Mouse (Mus musculus) cerebellum, postnatal 4 days (tissue): Measurements from ENCODE around the gene Megf11.
"Not testable (repeated sequence)": the region's sequence is repeated elsewhere in the genome, so short reads cannot be mapped to it uniquely, and the experiment has no call there.

Experiments used
- DNase-seq, 2 experiments: peaks; one replicate each; pipeline ENCODE4 v3.0.0; 2022; ENCODE audit warnings: low spot score in 2 of 2, mixed read lengths in 1 of 2

The Megf11 gene

DNA sequence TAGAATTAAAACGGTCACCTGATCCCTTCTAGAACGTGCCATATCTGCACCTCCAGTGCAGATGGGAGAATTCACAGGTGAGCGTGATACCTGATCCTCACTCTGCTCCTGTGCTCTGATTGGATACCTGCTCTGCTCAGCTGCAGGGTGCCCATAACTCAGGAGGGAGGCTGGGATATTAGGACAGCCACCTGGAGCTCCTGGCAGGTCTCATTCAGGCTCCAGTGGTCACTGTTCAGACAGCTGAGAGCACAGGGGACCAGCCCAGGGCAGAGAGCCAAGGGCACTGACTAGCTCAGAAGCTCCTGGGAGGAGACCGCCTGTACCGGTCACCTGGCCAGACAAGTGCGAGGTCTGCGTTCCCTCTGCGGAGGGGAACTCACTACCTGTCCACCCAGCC, 80.7 kb downstream of the Megf11 start:
- no peak for DNase-seq

DNA sequence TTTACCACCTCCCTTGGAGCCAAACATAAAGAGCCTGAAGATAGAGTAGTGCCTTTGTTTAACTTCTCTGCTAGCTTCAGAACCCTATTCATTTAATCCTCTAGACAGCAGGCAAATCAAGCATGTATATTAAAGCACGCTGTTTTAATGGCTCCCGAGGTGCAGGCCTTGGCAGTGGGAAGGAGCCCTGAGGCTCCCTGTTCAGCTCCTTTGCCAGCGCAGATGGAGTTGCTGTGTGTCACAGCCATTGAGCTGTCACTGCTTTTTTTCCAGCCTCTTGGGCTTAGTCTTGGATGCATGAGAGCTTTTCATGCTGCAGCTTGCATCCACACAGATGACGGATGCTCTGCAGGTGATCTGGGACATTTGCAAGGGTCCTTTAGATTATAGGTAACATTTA, 81.1 kb downstream of the Megf11 start:
- DNase-seq, result peak in 1 of 2 experiments; percentile 26

DNA sequence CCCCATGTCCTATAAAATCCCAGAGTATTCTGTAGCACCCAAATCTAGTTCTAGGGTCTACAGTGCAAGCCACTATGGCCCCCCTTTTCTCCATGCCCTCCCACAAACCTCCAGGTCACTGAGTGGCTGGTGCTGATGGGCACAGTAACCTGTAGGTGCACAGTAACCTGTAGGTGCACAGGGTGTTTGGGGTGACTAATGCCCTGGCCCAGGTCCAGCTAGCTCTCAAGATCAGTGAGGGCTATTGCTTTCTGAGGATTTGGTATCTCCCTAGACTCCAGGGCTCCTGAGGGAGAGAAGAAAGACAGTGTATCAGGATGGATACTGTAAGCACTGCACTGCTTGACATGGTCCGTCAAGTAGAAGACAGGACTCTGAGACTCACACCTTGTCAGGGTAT, 85.4 kb downstream of the Megf11 start:
- DNase-seq, result no peak

DNA sequence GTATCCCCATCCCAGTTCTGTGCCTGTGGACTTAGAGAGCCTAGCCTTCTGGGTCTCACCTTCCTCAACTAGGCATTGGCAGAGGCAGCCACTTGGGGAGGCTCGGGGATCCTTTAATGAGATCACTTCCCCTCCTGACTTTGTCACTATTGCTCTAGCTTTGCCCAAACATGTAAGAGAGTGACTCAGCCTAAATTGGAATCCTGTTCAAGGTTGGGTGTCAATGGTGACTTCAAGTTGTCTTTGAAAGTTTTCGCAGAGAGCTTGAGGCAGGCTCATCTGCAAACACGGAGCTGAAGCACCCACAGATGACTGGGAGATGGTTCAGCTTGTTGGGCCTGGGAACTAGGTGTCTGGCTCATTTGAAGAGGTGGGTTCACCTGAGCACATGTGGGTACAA, 85.9 kb downstream of the Megf11 start:
- DNase-seq, result no peak

DNA sequence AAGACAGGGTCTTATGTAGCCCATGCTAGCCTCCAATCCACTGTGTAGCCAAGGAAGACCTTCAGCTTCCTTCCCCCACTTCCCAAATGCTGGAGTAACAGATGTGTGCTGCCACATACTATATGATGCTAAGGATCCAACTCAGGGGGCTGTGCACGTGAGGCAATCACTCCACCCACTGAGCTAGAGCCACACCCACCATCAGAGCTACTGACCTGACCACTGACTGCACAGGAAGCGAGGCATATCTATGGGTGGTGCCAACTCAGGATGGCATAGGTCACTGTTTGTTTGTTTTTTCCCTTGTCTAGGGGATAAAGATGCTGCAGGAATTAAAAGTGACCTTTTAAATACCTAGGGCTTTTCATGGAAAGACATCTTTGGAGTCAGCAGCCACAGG, 86.7 kb downstream of the Megf11 start:
- DNase-seq, result no peak

DNA sequence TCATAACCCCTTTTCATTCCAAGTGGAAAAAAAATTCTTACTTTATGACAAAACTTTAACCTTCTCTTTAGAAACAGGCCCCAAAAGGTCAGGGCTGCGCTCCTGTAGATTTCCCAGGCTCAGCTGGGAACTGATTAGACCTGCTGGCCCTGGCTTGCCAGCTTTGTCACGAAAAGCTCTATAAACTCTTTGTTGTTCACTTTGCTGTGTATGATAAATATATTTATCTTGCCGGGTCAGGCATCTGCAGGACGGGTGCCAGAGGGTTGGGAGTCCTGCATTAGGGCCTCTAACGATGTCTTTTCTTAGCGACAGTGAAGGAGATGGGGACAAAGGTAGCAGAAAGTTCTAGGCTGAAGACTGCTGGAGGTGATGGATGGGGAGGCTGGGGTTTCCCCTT, 87.3 kb downstream of the Megf11 start:
- DNase-seq, result no peak

DNA sequence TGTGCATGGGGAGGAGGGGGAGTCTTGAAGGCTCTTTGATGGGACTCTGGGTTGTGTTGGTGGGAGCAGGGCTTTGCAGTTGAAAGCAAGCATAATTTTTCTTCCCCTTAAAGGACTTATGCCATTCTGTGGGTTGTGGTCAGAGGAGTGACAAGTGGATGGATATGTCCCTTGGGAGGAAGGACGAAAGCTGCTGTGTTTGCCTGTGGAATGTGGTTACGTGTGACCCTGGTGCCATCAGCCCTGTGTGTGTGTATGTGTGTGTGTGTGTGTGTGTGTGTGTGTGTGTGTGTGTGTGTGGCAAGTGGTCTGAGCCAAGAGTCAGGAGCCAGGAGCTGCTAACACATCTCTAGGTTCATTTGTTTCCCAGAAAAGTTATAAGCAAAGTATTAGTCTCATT, 87.7 kb downstream of the Megf11 start:
- no peak for DNase-seq

DNA sequence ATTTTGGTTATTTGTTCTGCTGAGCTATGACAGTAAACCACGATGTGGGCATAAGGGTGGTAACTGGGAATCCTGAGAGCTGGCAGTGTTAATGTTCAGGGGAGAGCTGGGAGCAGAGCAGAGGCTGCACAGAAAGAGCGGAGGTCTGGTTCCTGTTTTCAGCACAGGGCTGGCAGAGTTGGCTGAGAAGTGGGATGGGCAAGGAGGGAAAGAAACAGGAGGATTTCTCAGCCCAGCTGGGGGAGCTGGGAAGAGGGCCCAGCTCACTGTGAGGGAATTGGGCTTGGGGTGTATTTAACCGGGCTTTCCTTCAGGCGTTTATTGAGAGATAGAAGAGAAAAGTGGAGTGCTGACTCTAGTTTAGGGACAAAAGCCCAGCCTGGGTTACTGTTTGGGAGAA, 88.3 kb downstream of the Megf11 start:
- DNase-seq, result no peak

DNA sequence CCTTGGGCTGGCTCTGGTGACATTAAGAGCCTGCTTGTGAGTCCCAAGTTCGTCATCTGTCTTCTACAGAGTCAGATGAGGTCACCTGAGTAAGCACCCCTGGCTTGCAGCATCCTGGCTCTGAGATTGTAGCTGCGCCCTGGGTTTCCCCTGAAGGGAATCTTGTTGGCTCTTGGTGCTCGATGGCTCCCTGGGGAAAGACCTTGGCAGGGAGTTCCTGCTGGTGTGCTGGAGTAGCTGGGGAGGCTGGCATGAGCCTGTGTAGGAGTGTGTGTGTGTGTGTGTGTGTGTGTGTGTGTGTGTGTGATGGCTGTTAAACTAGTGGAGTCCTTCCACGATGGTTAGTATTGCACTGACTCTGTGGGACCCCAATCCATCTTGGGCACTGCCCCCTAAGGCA, 88.7 kb downstream of the Megf11 start:
- DNase-seq, result no peak

DNA sequence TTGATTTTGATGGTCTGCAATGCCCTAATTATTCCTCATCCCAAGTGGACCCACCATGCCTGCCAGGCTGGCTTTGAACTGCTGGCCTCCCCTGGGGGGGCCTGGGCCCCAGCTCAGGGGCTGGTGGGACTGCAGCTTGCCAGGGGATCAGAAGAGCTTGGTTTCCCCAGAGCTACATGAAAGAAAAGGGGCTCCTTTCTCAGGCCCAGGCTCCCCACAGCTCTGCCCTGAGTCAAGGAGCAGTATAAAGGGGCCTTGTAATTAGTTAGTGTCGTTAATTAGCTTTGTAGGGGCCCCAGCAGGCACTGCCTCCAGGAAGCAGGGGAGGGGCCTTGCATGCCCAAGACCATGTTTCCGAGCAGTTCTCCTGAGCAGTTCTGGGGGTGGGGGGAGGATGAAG, 90.5 kb downstream of the Megf11 start:
- no peak for DNase-seq

DNA sequence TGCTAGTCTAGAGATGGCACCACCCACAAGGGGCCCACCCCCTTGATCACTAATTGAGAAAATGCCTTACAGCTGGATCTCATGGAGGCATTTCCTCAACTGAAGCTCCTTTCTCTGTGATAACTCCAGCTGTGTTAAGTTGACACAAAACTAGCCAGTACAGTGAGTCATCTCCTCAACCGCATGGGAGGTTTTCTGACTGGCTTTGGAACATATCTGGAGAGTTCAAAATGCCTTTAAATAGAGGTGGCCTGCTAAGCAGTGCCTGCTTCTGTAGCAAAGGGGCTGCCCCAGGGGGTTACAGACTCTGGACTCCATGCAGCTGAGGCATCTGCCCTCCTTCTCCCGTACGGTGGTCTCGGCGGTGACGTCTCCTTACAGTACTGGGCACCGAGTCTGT, 92.0 kb downstream of the Megf11 start:
- DNase-seq, result not testable (repeated sequence)

DNA sequence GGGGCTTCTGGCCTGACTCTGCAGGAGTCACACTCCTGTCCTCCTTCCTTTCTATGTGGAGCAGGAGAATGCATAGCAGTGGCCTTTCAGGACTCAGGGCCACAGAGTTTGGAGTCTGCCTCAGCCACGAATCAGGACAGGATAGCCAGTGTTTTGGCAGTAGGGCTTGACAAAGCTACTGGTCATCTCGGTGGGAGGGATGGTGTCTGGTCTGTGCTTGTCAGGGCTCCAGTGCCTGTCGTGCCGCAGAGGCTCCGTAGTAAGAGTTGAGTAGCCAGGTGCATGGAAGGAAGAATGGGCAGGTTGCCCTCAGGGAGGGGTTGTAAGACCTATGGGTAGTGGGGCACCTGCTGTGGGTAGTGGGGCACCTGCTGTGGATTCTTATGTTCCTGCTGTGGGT, 96.7 kb downstream of the Megf11 start:
- no peak for DNase-seq

DNA sequence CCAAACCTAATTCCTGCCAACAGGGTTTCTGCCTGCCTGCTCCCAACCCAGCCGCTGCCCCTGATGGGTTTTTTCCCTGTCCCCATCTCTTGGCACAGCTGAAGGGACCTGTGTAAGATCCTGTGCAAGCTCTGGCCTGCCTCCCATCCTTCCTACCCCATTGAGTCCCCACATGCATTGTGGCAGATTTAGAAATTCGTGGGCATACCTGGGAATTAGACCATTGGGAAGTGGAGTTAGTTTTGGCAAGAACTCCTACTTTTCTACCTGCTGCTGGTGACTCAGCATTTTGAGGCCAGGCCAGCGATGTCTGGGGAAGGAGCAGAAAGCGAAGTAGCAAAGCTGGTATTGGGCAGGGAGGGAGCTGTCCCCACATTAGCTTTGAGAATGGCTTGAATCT, 102.0 kb downstream of the Megf11 start:
- DNase-seq, result no peak

DNA sequence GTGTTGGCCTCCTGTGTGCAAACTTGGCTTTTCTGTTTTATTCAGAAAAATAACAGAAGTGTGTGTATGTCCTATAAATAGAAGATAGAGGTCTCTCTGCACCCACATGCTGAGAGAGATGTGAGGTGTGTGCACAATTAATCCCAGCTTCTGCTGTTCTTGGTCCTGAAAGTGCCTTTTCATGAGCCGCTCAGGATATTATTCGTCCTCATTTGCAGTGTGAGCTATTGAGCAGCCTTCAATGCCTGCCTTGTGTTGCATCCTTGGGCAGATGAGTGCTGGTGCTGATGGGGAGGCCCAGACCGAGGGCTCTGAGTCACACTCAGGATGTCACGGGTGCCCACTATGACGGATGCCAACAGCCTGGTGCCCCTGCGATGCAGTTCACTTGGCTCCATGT, 109.2 kb downstream of the Megf11 start:
- no peak for DNase-seq

DNA sequence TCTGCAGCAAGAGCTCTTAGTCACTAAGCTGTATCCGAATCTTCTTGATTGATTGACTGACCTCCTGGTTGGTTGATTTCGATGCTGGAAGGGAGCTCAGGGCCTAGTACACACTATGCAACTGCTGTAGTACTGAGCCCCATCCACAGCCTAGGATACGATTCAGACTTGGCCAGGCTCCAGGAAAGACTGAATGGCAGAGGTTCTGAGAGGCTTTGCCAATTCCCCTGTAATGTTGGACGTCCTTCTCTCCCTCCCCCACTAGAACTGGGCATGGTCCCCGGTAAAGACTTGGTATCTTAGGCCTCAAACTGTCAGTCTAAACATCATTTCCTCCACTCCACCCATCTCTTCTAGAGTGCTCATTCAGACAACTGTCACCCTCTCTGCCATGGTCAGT, 113.5 kb downstream of the Megf11 start:
- peak in 1 of 2 experiments; percentile 65 for DNase-seq

DNA sequence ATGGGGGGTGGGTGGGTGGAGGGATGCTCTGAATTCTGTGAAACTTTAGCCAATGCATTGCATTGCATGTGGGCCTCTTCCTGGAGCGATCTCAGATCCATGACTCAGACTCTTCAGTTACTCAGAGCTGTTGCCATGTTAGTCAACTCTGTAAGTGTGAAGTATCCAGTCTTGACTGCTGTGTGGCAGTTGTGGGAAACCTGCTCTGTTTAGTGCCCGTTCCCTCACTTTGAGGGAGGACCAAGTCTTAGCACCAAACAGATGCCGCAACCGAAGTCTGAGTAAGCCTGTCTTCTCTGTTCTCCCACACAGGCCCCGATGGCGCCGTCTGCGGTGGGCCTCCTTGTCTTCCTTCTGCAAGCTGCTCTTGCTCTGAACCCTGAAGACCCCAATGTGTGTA, 115.8 kb downstream of the Megf11 start:
- DNase-seq, result no peak

DNA sequence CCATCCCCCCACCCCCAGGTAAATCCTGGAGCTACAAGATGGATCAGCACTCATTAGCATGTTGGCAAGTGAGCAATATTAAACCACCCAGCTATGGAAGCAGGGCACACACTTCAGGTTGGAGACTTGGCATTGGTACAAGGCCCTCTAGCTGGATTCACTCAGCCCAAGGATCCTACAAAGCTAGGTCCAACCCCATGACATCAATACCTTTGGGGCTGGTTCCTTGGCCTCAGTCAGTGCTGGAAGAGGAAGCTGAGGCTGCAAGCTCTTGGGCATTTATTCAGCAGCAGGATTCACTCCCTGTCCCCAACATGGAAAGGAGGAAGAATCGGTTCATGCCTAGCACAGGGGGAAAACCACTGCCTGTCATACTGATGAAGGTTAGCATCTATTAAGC, 118.6 kb downstream of the Megf11 start:
- no peak for DNase-seq

DNA sequence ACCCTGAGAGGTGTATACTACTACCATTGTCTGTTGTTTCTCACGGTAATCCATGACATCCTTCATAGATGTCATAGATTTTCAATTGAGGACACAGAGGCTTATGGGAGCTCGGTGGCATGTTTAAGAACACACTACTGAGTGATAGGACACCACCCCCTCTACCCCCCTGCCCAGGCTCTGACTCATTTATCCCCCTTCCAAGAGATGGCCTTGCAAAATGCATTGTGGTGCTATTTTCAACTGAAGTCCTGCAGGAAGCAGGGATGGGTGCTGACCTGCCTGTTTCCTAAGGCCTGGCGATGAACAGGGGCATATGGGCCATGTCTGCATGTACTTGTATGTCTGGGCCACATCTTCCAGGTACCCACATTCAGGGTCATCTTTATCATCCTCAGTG, 119.0 kb downstream of the Megf11 start:
- DNase-seq, result no peak

DNA sequence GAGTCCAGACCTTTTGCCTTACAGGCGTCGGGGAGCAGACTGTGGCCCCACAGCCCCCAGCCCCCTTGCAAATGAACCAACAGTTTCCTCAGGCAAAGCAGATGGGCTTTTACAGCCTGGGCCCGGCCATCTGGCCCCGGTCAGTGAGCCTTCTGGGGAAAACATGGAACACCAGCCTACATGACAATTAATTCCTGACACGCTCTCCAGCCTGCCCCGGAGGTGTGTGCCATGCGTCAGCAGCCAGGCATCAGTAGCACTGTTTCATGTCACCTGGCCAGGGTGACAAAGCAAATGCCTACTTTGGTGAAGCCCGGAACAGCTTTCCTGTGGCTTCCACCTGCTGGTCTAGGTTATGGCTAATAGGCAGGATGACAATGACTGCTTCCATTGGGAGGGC, 119.5 kb downstream of the Megf11 start:
- DNase-seq, result peak in 1 of 2 experiments; percentile 38

DNA sequence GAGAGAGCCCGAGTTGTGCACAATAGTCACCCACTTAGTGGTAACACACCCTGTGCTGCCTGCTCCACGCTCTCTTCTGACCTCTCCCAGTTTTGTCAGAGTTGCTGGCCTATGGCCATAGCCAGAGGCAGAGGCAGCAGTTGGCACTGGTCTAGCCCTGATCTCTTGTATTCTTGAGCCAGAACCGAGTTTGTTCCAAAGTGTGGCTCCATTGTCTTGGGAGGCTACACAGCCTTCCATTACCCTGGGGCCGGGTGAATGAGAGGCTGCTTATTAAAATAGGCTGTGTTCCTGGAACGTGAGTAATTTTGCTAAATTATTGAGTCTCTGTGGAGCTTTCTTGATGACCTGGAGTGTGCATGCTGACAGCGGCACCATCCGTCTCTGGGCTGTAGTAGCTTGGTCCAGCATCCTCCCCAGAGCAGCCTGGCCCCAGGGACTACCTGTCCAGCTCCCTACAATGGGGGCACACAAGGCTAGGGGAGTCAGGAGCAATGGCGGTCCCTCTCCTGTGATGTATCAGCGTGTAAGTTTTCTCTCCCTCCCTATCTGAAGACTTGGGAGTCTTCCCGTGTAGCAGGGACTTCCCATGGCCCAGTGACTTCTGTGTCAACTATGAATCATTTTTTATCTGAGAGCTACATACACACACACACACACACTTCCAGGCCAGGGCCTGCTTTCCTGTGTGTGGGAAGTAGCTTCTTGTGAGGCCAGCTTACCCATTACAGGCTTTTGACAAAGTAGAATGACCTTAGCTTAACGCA, 121.2 kb downstream of the Megf11 start:
- DNase-seq, result peak in 1 of 2 experiments; percentile 19

DNA sequence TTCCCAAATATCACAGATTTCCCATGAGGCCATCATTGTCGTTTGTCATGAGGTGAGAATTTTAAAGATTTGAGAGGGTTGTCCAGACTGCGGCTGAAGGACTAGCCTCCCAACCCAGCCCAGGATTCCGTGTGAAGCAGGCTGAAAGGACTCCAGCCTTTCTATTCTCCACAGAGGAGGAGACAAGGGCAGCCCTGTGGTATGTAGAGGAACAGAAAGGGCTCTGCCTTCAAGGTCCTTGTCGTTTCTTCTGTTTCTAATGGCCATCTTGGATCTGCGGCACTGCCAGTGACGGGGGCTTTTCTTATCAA, 121.7 kb downstream of the Megf11 start:
- no peak for DNase-seq

DNA sequence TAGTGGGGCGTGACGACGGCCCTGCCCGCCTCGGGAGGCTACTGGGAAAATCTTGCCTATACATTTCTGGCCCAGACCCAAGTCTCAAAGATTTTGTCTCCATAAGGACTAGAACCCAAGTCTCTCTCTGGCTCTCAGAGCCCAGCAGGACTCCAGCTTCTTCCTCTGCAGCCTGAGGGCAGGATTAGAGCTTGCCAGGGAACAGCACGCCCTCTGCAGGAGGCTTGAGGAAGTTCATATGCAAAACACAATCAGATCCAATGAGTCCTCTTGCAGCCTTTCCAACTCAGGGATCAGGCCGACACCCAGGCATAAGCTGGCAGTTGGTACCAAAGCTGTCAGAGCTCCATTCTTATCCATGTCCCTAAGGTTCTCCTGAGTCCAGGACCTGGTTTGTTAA, 122.6 kb downstream of the Megf11 start:
- no peak for DNase-seq

DNA sequence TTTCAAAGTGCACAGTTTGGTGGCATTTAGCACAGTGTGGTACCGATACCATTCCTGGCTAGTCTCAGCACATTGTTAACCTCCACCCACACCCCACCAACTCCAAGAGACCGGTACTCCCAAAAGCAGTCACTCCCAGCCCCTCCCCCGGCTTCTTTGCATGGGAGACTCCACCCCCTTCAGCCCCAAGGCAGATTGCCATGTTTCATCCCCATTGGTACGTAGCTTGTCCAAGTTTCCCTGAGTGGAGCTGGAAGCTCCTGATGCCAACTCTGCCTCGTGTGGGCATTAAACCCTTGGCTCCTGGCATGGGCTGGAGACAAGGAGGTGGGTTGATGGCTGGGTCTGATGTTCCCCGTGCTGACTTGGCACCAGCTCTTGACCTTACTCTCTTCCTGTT, 129.4 kb downstream of the Megf11 start:
- peak in 1 of 2 experiments; percentile 26 for DNase-seq
